Mouse (Mus musculus) hindlimb bud, embryonic 11.5 days (tissue): Measurements from ENCODE around the gene Shisa2.
A peak's percentile ranks its signal among the peaks of the same experiment; 100 is the strongest.
"Not testable (repeated sequence)": the region's sequence is repeated elsewhere in the genome, so short reads cannot be mapped to it uniquely, and the experiment has no call there.

Experiments
- DNase-seq: peaks from one replicate; pipeline ENCODE4 v3.0.0-alpha.2; 2012; ENCODE audit warnings: low read depth, low spot score; ENCODE audit errors: extremely low spot score

Gene Shisa2

GRCm38 (mm10) chr14:59625158-59625805 is at the start of gene Shisa2:
Gene Shisa2 (plus strand): TSS chr14:59625308.
- no peak for DNase-seq

GRCm38 (mm10) chr14:59576385-59576784 is 48.7 kb upstream of the Shisa2 start:
- DNase-seq, result no peak

- DNase-seq, result no peak
These were observed 34.5 kb upstream of the Shisa2 start for GRCm38 (mm10) chr14:59590614-59591013.

DNA sequence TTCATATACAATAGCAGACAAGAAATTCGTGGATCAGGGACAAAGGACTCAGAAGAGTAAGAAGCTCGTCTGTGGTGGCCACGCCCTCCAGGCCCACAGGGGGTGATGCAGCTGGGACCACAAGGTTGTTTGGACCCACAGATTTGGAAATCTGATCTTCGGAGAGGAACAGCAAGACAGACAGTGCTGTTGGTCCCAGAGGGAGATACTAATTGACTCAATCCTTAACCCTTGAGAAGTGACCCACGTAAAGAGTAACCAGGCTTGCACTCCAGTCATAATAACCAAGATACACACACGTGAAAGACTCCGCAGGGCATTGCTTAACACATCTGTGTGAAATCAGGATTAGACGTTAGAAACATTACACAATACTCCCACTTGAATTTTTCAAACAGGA is 33.2 kb upstream of the Shisa2 start:
- no peak for DNase-seq

DNA sequence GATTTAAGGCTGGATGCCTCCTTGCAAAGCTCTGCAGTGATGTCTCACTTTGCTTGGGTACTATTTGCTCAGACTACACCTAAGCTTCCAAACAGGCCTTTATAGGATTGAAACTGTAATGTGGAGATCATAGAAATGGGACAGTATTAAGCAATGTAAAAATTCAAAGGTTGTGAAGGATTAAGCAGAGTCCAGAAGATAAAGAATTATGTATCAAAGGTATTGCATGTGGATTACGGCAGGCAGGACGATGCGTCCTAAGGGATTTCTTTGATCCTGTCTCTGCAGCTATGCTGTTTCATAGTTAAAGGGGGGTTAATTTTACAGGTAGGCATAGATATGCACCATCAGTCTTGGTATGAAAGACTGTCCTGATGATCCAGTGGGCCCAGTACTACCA is 32.5 kb upstream of the Shisa2 start:
- no peak for DNase-seq

DNA sequence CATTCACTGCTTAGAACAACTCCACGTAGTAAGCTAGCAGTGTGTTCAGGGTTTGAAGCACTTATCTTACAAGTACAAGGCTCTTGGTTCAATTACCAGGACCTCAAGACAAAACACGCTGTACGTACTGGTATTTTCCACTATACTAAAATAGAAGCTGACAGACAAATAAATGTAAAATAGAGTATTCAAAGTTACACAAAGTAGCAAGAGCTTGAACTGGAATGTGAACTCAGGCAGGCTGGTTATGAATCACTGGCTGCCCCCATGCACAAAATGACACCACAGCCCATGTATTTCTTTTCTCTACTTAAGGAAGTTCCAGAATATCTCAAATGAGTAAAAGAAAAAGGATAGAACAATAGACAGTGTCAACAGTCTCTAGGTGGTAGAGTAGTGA is 30.1 kb upstream of the Shisa2 start:
- DNase-seq, result no peak

DNA sequence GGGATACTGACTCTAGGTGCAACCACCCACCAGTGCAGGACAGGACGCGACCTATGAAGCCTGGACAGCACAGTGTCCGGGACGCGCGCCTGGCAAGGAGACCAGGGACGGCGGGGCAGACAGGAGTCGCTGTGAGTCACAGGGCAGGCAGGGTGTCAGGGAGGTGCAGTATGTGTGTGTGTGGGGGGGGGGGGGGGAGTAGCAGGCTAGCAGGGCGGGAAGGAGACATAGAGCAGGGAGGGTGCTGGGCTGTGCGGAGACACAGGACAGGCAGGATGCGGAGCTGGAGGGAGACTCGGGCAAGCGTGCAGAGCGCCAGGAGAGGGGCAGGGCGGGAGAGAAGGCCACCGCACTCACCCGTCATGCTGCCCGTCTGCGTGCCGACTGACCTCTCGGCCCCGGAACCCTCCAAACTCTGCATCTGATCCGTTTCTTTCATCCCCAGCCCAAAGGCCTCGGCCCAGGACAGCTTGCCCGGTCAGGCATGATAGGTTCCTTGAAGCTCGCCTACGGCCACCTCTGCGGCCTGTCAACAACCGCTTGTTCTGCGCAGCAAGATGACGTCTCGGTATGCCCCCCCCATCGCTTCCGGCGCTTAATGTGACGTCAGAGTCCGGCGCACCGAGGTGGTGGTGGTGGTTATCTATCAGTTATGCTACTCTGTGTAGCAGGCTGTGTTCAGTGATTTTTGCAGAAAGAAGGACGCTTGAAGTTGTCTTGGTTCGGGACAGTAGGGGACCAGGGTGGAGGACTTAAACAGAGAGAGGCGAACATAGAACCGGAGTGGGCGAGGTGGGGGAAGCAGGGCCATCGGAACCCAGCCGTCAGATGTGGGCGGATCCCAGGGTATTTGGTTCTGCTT is 27.5 kb upstream of the Shisa2 start, which contains the start of gene Cdadc1:
Gene Cdadc1 (minus strand): TSS at position 562 of the 862 bp plus-strand sequence.
- peak; percentile 89 for DNase-seq

DNA sequence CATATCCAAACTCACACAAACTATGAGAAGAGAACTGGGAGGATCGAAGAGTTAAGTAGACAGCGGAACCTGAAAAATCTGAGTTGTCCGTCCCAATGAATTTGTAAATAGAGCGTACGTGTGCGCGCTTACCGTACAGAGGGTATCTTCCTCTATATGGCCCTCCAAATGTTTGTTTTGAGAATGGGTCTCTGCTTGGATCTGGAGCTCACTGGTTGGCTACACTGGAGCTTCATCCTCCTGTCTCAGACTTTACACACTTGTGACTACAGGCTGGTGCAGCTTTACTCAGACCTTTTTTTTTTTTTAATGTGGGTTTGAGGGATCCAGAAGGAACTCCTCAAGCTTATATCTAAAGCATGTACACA is 26.9 kb upstream of the Shisa2 start:
- DNase-seq, result no peak

DNA sequence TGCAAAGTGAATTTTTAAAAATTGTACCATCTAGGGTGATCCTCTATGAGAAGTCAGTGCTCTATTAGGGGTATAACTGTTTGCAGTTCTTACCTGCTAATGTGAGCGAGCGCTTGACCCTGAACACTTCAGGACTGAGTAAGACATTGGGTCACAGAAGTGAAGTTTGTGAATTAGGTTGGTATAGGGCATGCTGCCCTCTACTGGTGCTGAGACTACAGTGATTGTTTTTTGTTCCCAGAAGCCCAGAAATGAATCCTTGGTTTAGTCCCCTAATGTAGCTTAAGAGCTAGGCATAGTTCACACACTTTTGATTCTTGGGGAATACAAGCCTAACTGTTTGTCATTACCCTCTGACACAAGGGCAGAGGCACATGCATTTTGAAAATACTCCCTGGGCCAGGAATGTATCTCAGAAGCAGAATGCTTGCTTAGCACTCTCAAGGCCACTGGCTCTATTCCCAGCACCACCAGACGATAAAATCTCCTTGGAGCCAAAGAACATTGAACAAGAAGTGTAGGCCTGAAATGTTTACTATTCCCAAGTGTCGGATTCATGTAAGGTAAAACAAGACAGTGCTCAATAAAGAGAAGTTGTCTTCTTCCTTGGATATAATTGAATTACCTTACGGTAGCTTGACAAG is 21.0 kb upstream of the Shisa2 start:
- no peak for DNase-seq

GRCm38 (mm10) chr14:59605671-59606353 is 19.3 kb upstream of the Shisa2 start:
- no peak for DNase-seq

- DNase-seq, result no peak
These were observed 18.1 kb upstream of the Shisa2 start for GRCm38 (mm10) chr14:59607021-59607420.

DNA sequence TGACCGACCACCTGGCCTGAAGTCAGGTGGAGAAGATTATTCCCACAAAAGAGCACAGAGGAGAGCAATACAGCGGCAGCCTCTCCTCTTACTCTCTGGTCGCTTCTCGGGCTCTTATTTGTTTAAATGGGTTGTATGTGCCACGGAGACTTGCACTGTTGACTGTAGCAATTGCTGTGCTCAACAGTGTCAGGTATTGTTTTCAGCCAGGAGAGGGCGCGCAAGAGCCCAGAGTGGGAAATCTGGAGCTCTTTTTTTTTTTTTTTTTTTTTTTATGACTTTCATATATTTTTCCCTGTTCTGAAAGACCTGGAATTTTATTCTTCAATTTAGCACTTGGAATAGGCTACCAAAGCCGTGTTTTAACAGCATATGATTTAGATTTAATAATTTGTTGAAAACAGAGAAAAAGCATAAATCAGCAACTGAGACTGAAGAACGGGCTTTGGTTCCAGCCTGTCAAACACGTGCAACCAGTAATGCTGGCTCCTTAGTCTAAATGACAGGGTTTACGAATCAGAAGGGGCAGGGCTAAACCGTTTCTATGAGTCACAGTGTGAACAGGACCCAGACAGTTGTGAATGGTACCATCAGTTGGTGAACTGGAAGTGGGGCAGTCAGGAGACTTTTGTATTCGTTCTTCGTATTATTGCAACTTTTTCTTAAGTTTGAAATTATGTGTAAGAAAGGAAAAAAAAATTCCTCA is 12.0 kb upstream of the Shisa2 start:
- DNase-seq, result no peak

GRCm38 (mm10) chr14:59614149-59614548 is 11.0 kb upstream of the Shisa2 start:
- DNase-seq, result not testable (repeated sequence)

GRCm38 (mm10) chr14:59616802-59617201 is 8.3 kb upstream of the Shisa2 start:
- DNase-seq, result no peak

DNA sequence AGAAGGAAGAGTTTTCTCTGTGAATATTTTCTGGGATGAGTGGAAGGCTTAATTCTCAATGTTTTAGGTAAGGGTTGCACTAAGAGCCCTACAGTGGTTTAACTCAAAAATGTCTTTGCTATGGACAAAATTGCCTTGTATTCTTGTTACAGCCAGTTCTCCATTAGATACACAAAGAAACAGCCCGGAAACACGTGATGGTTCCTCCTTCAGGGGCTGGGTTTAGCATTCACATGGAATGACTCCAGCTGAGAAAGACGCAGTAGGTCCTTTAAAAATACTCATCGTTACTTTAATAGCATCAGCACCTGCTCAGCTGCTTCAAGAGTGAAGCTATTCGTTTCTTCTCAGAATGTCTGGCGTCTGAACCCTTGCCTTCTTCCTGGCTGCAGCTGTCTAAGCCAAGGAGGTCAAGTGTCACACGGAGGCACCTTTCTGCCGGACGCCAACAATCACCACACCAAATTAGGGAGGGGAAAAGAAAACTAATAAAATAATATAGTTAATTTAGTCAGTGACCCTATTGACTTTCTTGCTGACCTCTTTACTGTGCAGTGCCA is 702 bp upstream of the Shisa2 start:
- DNase-seq, result no peak

- DNase-seq, result no peak
These were observed 777 bp downstream of the Shisa2 start for GRCm38 (mm10) chr14:59625806-59626364.

DNA sequence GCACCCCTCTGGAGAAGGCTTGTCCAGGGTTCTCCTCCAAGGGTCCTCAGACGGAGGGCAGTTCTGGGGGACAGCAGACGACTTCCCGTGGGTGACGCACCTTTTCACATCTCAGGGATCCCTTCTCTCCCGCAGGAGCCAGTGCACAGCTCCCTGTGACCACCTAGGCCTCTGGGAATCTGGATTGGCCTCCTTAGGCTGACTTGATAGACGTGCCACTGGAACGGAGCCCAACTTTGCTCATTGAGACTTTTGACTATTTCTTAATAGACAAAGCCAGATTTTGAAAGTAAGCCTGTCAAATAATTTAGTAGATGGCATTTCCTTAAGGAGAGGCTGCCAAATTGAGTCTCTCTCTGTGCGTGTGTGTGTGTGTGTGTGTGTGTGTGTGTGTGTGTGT is 1.6 kb downstream of the Shisa2 start:
- no peak for DNase-seq

DNA sequence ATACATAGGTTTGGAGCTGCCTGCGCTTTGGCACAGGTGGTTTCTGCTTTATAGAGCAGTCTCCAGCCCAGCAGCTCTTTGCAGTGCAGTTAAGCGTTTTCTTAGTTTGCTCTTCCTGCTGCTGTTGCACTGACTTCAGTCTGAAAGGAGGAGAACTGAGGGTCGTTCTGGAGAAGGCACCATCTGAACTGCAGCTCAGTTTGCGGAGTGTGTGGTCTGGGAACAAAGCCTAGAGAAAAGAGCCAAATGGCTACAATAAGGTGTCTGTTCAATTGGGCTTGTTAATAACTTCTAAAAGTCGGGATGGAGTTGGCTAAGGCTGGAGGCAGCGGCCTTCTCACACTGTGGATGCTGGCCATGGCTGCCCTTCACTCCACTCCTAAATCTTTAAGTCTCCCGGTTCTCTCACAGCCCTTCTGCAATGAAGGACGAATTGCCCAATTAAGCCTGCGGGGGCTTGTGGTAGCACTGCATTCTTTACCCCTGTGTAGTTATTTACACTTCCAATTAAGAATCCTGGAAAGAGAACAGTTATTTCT is 2.1 kb downstream of the Shisa2 start:
- no peak for DNase-seq

DNA sequence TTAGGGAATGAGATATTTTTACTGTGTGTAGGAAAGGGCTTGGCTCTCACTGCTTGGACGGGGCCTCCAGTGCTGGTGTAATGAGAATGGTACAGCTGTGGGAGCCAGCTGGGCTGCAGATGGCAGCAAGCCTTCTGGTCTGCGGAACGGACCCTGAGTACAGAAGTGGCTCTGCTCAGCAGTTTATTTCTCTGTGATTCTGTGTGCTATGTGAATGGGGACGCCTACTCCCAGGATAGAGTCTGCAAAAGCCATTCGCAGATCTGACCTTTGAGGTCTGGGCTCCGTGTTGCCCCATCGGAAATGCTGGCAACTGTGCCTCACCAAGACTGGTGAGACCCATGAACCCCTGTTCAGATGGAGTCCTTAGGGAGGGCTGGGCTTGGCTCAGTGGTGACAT is 2.7 kb downstream of the Shisa2 start:
- no peak for DNase-seq

GRCm38 (mm10) chr14:59629308-59629707 is 4.2 kb downstream of the Shisa2 start:
- no peak for DNase-seq
